Mouse (Mus musculus) olfactory bulb, adult 2 months (tissue): Measurements from ENCODE around the gene Olfr11. TPM values are rescaled to one million over a fixed set of nuclear protein-coding genes. Genes with fewer than 3 reads are reported as not detected.

Experiments used
- H3K27ac ChIP-seq: fragments of 200-500 bp; 2 replicates; pipeline ENCODE4 v1.5.1; 2012; ENCODE audit warnings: low read depth, low read length; ENCODE audit not compliant: insufficient read depth
- H3K4me1 ChIP-seq: fragments of 200-500 bp; 2 replicates; pipeline ENCODE4 v1.6.1; 2012; ENCODE audit warnings: low read length; ENCODE audit not compliant: control insufficient read depth, insufficient read depth
- H3K4me3 ChIP-seq: fragments of 200-500 bp; 2 replicates; pipeline ENCODE4 v1.5.1; 2012; ENCODE audit warnings: mild to moderate bottlenecking, low read depth, low read length, moderate library complexity; ENCODE audit not compliant: insufficient read depth
- CTCF ChIP-seq: fragments of 200-500 bp; IDR thresholded peaks from 2 replicates; pipeline ENCODE4 v1.5.1; 2012; ENCODE audit warnings: low read depth, mild to moderate bottlenecking, low read length, moderate library complexity; ENCODE audit not compliant: insufficient read depth
- POLR2A ChIP-seq: fragments of 200-500 bp; IDR thresholded peaks from 2 replicates; pipeline ENCODE4 v1.6.1; 2012; ENCODE audit warnings: mild to moderate bottlenecking, low read depth, low read length, moderate library complexity; ENCODE audit not compliant: insufficient read depth
- WGBS: fragments of 180-500 bp; shearing (Covaris S2); methylation state at CpG from one replicate; pipeline ENCODE4 v1.1.7; 2018; 5-methylcytosine and 5-hydroxymethylcytosine counted together
- polyA plus RNA-seq: library from polyadenylated mRNA; stranded (reverse); fragments of >200 nt; gene quantifications from 2 replicates; pipeline ENCODE4 v1.2.4, GENCODE M21; 2012; ENCODE audit warnings: low replicate concordance; ENCODE audit not compliant: missing spikeins, insufficient read depth, insufficient read length

Olfr11 gene
- not detected in 2 replicates for polyA plus RNA-seq

DNA sequence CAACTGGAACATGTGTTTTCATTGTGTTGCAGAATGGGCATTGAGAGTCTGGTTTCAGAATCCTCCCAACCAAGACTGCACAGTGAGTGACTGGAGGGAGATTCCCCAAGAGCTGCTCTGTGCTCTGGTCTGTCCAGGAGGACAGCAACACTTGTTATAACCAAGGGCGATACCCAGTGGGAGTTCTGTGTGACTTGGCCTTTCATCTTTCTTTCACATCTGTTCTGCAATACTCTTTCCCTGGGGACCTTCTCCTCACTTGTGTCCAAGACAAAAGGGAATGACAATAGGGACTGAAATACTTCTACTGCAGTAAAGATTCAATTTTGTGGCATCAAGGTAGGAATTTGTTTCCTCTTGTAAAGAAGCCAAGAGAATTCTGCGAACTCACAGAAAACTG is at the start of gene Olfr11:
Gene Olfr11, minus strand, starts transcription at position 101 of the 400 bp plus-strand sequence.
- 75% methylated on average over 2 of the region's 2 CpGs for WGBS
- no peak for TF ChIP-seq CTCF
- no peak for TF ChIP-seq POLR2A
- Histone ChIP-seq H3K4me1 (no peaks in the 10 kb centered on the region), H3K27ac (no peak within 1 kb of the TSS), H3K4me3 (no peak within 1 kb of the TSS)

DNA sequence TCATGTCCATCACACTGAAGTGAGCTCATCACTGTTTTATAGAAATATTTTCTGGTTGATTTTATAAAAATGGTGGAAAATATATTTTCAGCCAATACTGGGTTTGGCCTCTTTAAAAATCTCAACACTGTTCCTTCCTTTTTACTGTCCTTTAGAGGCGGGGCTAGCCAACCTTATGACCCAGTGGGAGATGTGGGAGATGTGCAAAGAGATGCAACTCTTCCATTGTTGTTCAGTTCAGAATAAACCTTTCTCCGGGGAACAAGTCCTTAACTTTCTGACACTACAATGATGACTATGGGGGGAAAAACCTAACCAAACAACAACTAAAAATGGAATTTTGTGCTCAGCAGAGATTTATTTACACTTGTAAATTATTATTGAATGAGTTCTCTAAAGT is 35.0 kb upstream of the Olfr11 start, which contains the start of gene Olfr1360:
Gene Olfr1360, minus strand, starts transcription at position 101 of the 400 bp plus-strand sequence.
- 92% methylated on average over 2 of the region's 2 CpGs for WGBS
- TF ChIP-seq POLR2A, result no peak
- TF ChIP-seq CTCF, result no peak
- H3K4me1 ChIP-seq, result no peaks in the 10 kb centered on the region
- no peak within 1 kb of the TSS for H3K4me3 ChIP-seq
- no peak within 1 kb of the TSS for H3K27ac ChIP-seq

GRCm38 (mm10) chr13:21663286-21663685 is 21.0 kb upstream of the Olfr11 start, which contains the start of gene Olfr1361:
TSS of gene Olfr1361 (minus strand) at chr13:21663386.
- H3K4me1 ChIP-seq, result no peaks in the 10 kb centered on the region
- no peak within 1 kb of the TSS for H3K27ac ChIP-seq
- H3K4me3 ChIP-seq, result no peak within 1 kb of the TSS
- WGBS, result 74% methylated on average over 2 of the region's 2 CpGs
- no peak for TF ChIP-seq CTCF
- no peak for TF ChIP-seq POLR2A

- TF ChIP-seq POLR2A (no peak), CTCF (no peak)
- Histone ChIP-seq H3K4me1 (no peaks in the 10 kb centered on the region), H3K27ac (no peak within 1 kb of the TSS), H3K4me3 (no peak within 1 kb of the TSS)
Measured at GRCm38 (mm10) chr13:21613922-21614321, 28.4 kb downstream of the Olfr11 start, which contains the start of gene Olfr1362. TSS of gene Olfr1362 (minus strand) at chr13:21614022.

DNA sequence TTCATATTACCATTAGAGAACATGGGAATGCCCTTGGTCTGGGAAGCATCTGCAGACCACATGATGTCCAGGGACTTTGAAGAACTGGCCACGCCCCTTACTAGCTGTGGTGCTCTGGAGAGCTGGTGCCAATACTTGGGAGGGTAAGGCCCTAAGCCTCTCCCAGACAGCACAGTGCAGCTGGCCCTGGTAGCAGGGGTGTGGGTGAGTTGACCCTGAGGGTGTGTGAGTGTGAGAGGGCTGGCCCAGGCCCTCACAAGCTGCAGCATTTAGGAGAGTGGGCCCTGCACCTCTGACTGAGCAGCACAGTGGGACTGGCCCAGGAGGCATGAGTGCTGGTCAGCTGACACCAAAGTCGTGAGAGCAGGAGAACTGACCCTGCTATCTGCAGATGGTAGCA is 50.7 kb downstream of the Olfr11 start:
- H3K4me1 ChIP-seq, result no peaks in the 10 kb centered on the region
- no peak overlapping the region for H3K4me3 ChIP-seq
- TF ChIP-seq POLR2A, result no peak
- no peak for TF ChIP-seq CTCF
- 62% methylated on average over 2 of the region's 2 CpGs for WGBS
- H3K27ac ChIP-seq, result no peak overlapping the region

Other genes with a start within 250 kb of the Olfr11 start
- gene Zkscan3, start 239.8 kb downstream of the Olfr11 start, polyA plus RNA-seq, result 126 TPM in 1 of 2 replicates, not detected in the other
- not detected in 2 replicates for gene Pgbd1, start 201.5 kb downstream of the Olfr11 start, polyA plus RNA-seq
- not detected in 2 replicates for gene Zscan26, start 188.8 kb downstream of the Olfr11 start, polyA plus RNA-seq
- not detected in 2 replicates for gene Nkapl, start 174.0 kb downstream of the Olfr11 start, polyA plus RNA-seq
- not detected in 2 replicates for gene Zkscan4, start 163.6 kb downstream of the Olfr11 start, polyA plus RNA-seq
- not detected in 2 replicates for gene Gm10065, start 163.1 kb downstream of the Olfr11 start, polyA plus RNA-seq
- not detected in 2 replicates for gene AK157302, start 147.3 kb downstream of the Olfr11 start, polyA plus RNA-seq
- not detected in 2 replicates for gene Gm11273, start 141.1 kb downstream of the Olfr11 start, polyA plus RNA-seq
- gene Zkscan8, start 111.4 kb downstream of the Olfr11 start, polyA plus RNA-seq, result not detected in 2 replicates
- gene Olfr1366, start 99.7 kb downstream of the Olfr11 start, polyA plus RNA-seq, result not detected in 2 replicates
- gene Olfr1535, start 82.6 kb downstream of the Olfr11 start, polyA plus RNA-seq, result not detected in 2 replicates
- not detected in 2 replicates for gene Olfr1364, start 60.8 kb downstream of the Olfr11 start, polyA plus RNA-seq
- not detected in 2 replicates for gene Olfr1362, start 28.5 kb downstream of the Olfr11 start, polyA plus RNA-seq
- gene Olfr1361, start 20.9 kb upstream of the Olfr11 start, polyA plus RNA-seq, result not detected in 2 replicates
- not detected in 2 replicates for gene Olfr1360, start 34.9 kb upstream of the Olfr11 start, polyA plus RNA-seq
- gene Olfr1359, start 55.6 kb upstream of the Olfr11 start, polyA plus RNA-seq, result not detected in 2 replicates
- gene Hist1h2bl, start 73.6 kb upstream of the Olfr11 start, polyA plus RNA-seq, result not detected in 2 replicates
- gene Hist1h2ai, start 73.9 kb upstream of the Olfr11 start, polyA plus RNA-seq, result not detected in 2 replicates
- not detected in 2 replicates for gene Hist1h3h, start 75.1 kb upstream of the Olfr11 start, polyA plus RNA-seq
- gene Hist1h2bm, start 79.5 kb upstream of the Olfr11 start, polyA plus RNA-seq, result not detected in 2 replicates
- gene Hist1h4j, start 92.5 kb upstream of the Olfr11 start, polyA plus RNA-seq, result not detected in 2 replicates
- not detected in 2 replicates for gene Hist1h4k, start 108.0 kb upstream of the Olfr11 start, polyA plus RNA-seq
- not detected in 2 replicates for gene Hist1h2ak, start 111.3 kb upstream of the Olfr11 start, polyA plus RNA-seq
- gene Hist1h2bn, start 111.6 kb upstream of the Olfr11 start, polyA plus RNA-seq, result not detected in 2 replicates
- not detected in 2 replicates for gene Hist1h1b, start 138.1 kb upstream of the Olfr11 start, polyA plus RNA-seq
- gene Hist1h3i, start 140.9 kb upstream of the Olfr11 start, polyA plus RNA-seq, result not detected in 2 replicates
- not detected in 2 replicates for gene Hist1h2an, start 144.7 kb upstream of the Olfr11 start, polyA plus RNA-seq
- not detected in 2 replicates for gene Hist1h2bp, start 144.9 kb upstream of the Olfr11 start, polyA plus RNA-seq
- gene Hist1h2bq, start 167.7 kb upstream of the Olfr11 start, polyA plus RNA-seq, result not detected in 2 replicates
- gene Hist1h2ao, start 167.9 kb upstream of the Olfr11 start, polyA plus RNA-seq, result not detected in 2 replicates
- gene Hist1h4m, start 169.2 kb upstream of the Olfr11 start, polyA plus RNA-seq, result not detected in 2 replicates
- gene Hist1h4n, start 189.7 kb upstream of the Olfr11 start, polyA plus RNA-seq, result not detected in 2 replicates
- gene Hist1h2ap, start 191.0 kb upstream of the Olfr11 start, polyA plus RNA-seq, result not detected in 2 replicates
- not detected in 2 replicates for gene Hist1h2br, start 191.2 kb upstream of the Olfr11 start, polyA plus RNA-seq